Mouse (Mus musculus): Measurements from ENCODE around the gene Vcl.

- no peak for TF ChIP-seq CTCF (conservative IDR thresholded peaks at IDR 0.05; ENCODE audit: insufficient read depth, insufficient read length, low read depth, low read length)
- TF ChIP-seq POLR2A (IDR thresholded peaks at IDR 0.05; ENCODE audit: low read depth, low read length) = no peak
Observed at GRCm38 (mm10) chr14:20963863-20964262, 34.7 kb downstream of the Vcl start.

Data from kidney, adult 2 months (tissue).